30 mouse cellular contexts compared by ENCODE assay signal in genomic region chr9:70975921-70976320, GRCm38 (mm10). TPM values are rescaled to one million over a fixed set of nuclear protein-coding genes. Genes with fewer than 3 reads are reported as not detected.
"Had no signal": no experiment of that assay in that cellular context is flagged by ENCODE, and none has a peak within 500 bp of the region (broad histone marks: within the 10 kb centered on the region; RNA-seq: fewer than 3 reads in every experiment).

No protein-coding gene starts in this region.

- H3K4me3 ChIP-seq: heart, embryonic 13.5 days; heart, embryonic 15.5 days; hindbrain, embryonic 13.5 days; hindbrain, embryonic 15.5 days; kidney, embryonic 15.5 days; limb, embryonic 13.5 days; limb, embryonic 15.5 days; liver, embryonic 13.5 days; liver, embryonic 15.5 days had no signal

- H3K9ac ChIP-seq: heart, embryonic 13.5 days; heart, embryonic 15.5 days; hindbrain, embryonic 13.5 days; hindbrain, embryonic 15.5 days; kidney, embryonic 15.5 days; limb, embryonic 13.5 days; limb, embryonic 15.5 days; liver, embryonic 13.5 days; liver, embryonic 15.5 days had no signal

- H3K4me2 ChIP-seq: heart, embryonic 11.5 days; heart, embryonic 13.5 days; heart, embryonic 15.5 days; hindbrain, embryonic 13.5 days; hindbrain, embryonic 15.5 days; kidney, embryonic 15.5 days; limb, embryonic 13.5 days; limb, embryonic 15.5 days; liver, embryonic 13.5 days; liver, embryonic 15.5 days had no signal

- H3K27ac ChIP-seq: heart, embryonic 13.5 days; heart, embryonic 15.5 days; hindbrain, embryonic 13.5 days; hindbrain, embryonic 15.5 days; hindbrain, postnatal 0 days; kidney, embryonic 15.5 days; kidney, postnatal 0 days; limb, embryonic 13.5 days; limb, embryonic 15.5 days; liver, embryonic 13.5 days; liver, embryonic 15.5 days had no signal

- H3K36me3 ChIP-seq: heart, embryonic 13.5 days; heart, embryonic 15.5 days; hindbrain, embryonic 13.5 days; hindbrain, embryonic 15.5 days; kidney, embryonic 15.5 days; limb, embryonic 13.5 days; limb, embryonic 15.5 days; liver, embryonic 13.5 days; liver, embryonic 15.5 days had no signal

- H3K27me3 ChIP-seq: heart, embryonic 13.5 days; heart, embryonic 15.5 days; hindbrain, embryonic 13.5 days; hindbrain, embryonic 15.5 days; kidney, embryonic 15.5 days; limb, embryonic 13.5 days; limb, embryonic 15.5 days; liver, embryonic 13.5 days; liver, embryonic 15.5 days had no signal

- DNase-seq: gastrocnemius, postnatal 14 days; gastrocnemius, postnatal 36 days; heart, postnatal 14 days; heart, postnatal 36 days; kidney, adult 11 months; kidney, adult 2 months; kidney, adult 9 months; kidney, postnatal 14 days; kidney, postnatal 36 days; layer of hippocampus, adult 9-11 months; layer of hippocampus, postnatal 36 days; left cerebral cortex, postnatal 4 days; liver, embryonic 13.5 days had no signal

- H3K9me3 ChIP-seq: heart, embryonic 13.5 days; heart, embryonic 15.5 days; hindbrain, embryonic 15.5 days; kidney, embryonic 15.5 days; limb, embryonic 13.5 days; limb, embryonic 15.5 days; liver, embryonic 13.5 days; liver, embryonic 15.5 days had no signal

- H3K4me1 ChIP-seq: heart, embryonic 13.5 days; heart, embryonic 15.5 days; hindbrain, embryonic 13.5 days; hindbrain, embryonic 15.5 days; kidney, embryonic 15.5 days; limb, embryonic 13.5 days; limb, embryonic 15.5 days had no signal

- ATAC-seq: hindbrain, postnatal 0 days; intestine, embryonic 16.5 days had no signal

RNA-seq across cellular contexts. Expression of gene Lipc, which starts 23.9 kb away (rescaled TPM):
- total RNA-seq: gastrocnemius, adult 18-20 months; gastrocnemius, adult 8-10 months; gastrocnemius, postnatal 14 days; gastrocnemius, postnatal 36 days; heart, postnatal 36 days; hindbrain, postnatal 0 days; left cerebral cortex, adult 18-20 months; left cerebral cortex, postnatal 4 days had no signal
- polyA plus RNA-seq: hindbrain, embryonic 11.5 days; hindbrain, embryonic 13.5 days; hindbrain, embryonic 15.5 days; intestine, embryonic 14.5 days; limb, embryonic 13.5 days had no signal
